Mouse (Mus musculus) frontal cortex, adult (tissue): ENCODE measurements at regions not wholly inside any gene's neighbourhood (a gene's known extent, or its start where the extent isn't known, plus 50 kb on each side); places are given as distances from the start of the nearest gene placed in this dataset.

Experiments
- ATAC-seq: cut with Nextera tagmentation; 2 replicates; pipeline ENCODE4 v1.9.2; 2017; ENCODE audit warnings: mild to moderate bottlenecking, moderate library complexity, mixed read lengths; ENCODE audit not compliant: low TSS enrichment

- no peak for ATAC-seq
These were observed 1228.9 kb downstream of the Gsdmc2 start for GRCm38 (mm10) chr15:62616042-62616441.

- ATAC-seq: no peak
These were observed 1248.2 kb downstream of the Gsdmc2 start for GRCm38 (mm10) chr15:62596735-62597134.

GRCm38 (mm10) chr15:62588580-62588979 is 1256.4 kb downstream of the Gsdmc2 start:
- ATAC-seq: no peak

- no peak for ATAC-seq
These were observed 1266.2 kb downstream of the Gsdmc2 start for GRCm38 (mm10) chr15:62578788-62579187.

GRCm38 (mm10) chr15:62575791-62576190 is 1269.2 kb downstream of the Gsdmc2 start:
- ATAC-seq: no peak

GRCm38 (mm10) chr15:62571803-62572202 is 1273.2 kb downstream of the Gsdmc2 start:
- ATAC-seq: peak; percentile 52; the same call in 1 of the 2 replicates

GRCm38 (mm10) chr15:62568788-62569713 is 1275.9 kb downstream of the Gsdmc2 start:
- no peak for ATAC-seq

GRCm38 (mm10) chr15:62567431-62567830 is 1277.5 kb downstream of the Gsdmc2 start:
- no peak for ATAC-seq

GRCm38 (mm10) chr15:62566106-62566511 is 1278.9 kb downstream of the Gsdmc2 start:
- no peak for ATAC-seq

- no peak for ATAC-seq
These were observed 1311.7 kb downstream of the Gsdmc2 start for GRCm38 (mm10) chr15:62533233-62533632.

GRCm38 (mm10) chr15:62528975-62529374 is 1316.0 kb downstream of the Gsdmc2 start:
- ATAC-seq: no peak

- no peak for ATAC-seq
These were observed 1320.3 kb downstream of the Gsdmc2 start for GRCm38 (mm10) chr15:62524628-62525027.

- no peak for ATAC-seq
These were observed 1320.8 kb downstream of the Gsdmc2 start for GRCm38 (mm10) chr15:62524135-62524534.

- ATAC-seq: no peak
These were observed 1331.5 kb downstream of the Gsdmc2 start for GRCm38 (mm10) chr15:62513462-62513861.

GRCm38 (mm10) chr15:62511461-62511860 is 1333.5 kb downstream of the Gsdmc2 start:
- ATAC-seq: peak; percentile 13; the same call in 1 of the 2 replicates

GRCm38 (mm10) chr15:62503866-62504265 is 1341.1 kb downstream of the Gsdmc2 start:
- no peak for ATAC-seq

- no peak for ATAC-seq
These were observed 1344.0 kb downstream of the Gsdmc2 start for GRCm38 (mm10) chr15:62500966-62501365.

GRCm38 (mm10) chr15:62500522-62500921 is 1344.5 kb downstream of the Gsdmc2 start:
- no peak for ATAC-seq

GRCm38 (mm10) chr15:62496193-62496592 is 1348.8 kb downstream of the Gsdmc2 start:
- no peak for ATAC-seq

- ATAC-seq: no peak
These were observed 1352.6 kb downstream of the Gsdmc2 start for GRCm38 (mm10) chr15:62492350-62492749.

GRCm38 (mm10) chr15:62490548-62490947 is 1354.4 kb downstream of the Gsdmc2 start:
- ATAC-seq: no peak

- ATAC-seq: no peak
These were observed 1358.4 kb downstream of the Gsdmc2 start for GRCm38 (mm10) chr15:62486540-62486939.

- ATAC-seq: no peak
These were observed 1360.6 kb downstream of the Gsdmc2 start for GRCm38 (mm10) chr15:62484350-62484749.
